Mouse (Mus musculus): ENCODE measurements around the gene 2310039H08Rik.
A peak's percentile ranks its signal among the peaks of the same experiment; 100 is the strongest.

The 2310039H08Rik gene

GRCm38 (mm10) chr17:46772404-46773277 is at the start of gene 2310039H08Rik:
Gene 2310039H08Rik (plus strand): TSS chr17:46772635.
- peak; percentile 78 to 82 for DNase-seq

GRCm38 (mm10) chr17:46724477-46725084 is 47.9 kb upstream of the 2310039H08Rik start:
- no peak for DNase-seq

GRCm38 (mm10) chr17:46725273-46725672 is 47.2 kb upstream of the 2310039H08Rik start:
- no peak for DNase-seq

GRCm38 (mm10) chr17:46725731-46726645 is 46.4 kb upstream of the 2310039H08Rik start:
- no peak for DNase-seq

GRCm38 (mm10) chr17:46727271-46727670 is 45.2 kb upstream of the 2310039H08Rik start:
- DNase-seq = no peak

- DNase-seq = peak in 1 of 2 experiments; percentile 67
Observed at GRCm38 (mm10) chr17:46728021-46728420, 44.4 kb upstream of the 2310039H08Rik start.

GRCm38 (mm10) chr17:46728496-46728895 is 43.9 kb upstream of the 2310039H08Rik start:
- no peak for DNase-seq

- DNase-seq = peak; percentile 90 to 92
Observed at GRCm38 (mm10) chr17:46728904-46729318, 43.5 kb upstream of the 2310039H08Rik start, which contains the start of gene Gnmt. Gene Gnmt (minus strand): TSS chr17:46729168.

- DNase-seq = no peak
Observed at GRCm38 (mm10) chr17:46734055-46734454, 38.4 kb upstream of the 2310039H08Rik start.

GRCm38 (mm10) chr17:46735287-46735686 is 37.1 kb upstream of the 2310039H08Rik start:
- DNase-seq = no peak

GRCm38 (mm10) chr17:46736160-46736559 is 36.3 kb upstream of the 2310039H08Rik start:
- no peak for DNase-seq

GRCm38 (mm10) chr17:46741305-46741704 is 31.1 kb upstream of the 2310039H08Rik start:
- DNase-seq = no peak

- DNase-seq = no peak
Observed at GRCm38 (mm10) chr17:46742986-46743385, 29.4 kb upstream of the 2310039H08Rik start.

- DNase-seq = no peak
Observed at GRCm38 (mm10) chr17:46745506-46745905, 26.9 kb upstream of the 2310039H08Rik start.

- no peak for DNase-seq
Observed at GRCm38 (mm10) chr17:46747234-46747633, 25.2 kb upstream of the 2310039H08Rik start.

- DNase-seq = no peak
Observed at GRCm38 (mm10) chr17:46747806-46748205, 24.6 kb upstream of the 2310039H08Rik start.

GRCm38 (mm10) chr17:46749282-46749681 is 23.2 kb upstream of the 2310039H08Rik start:
- DNase-seq = no peak

- DNase-seq = no peak
Observed at GRCm38 (mm10) chr17:46750580-46750979, 21.9 kb upstream of the 2310039H08Rik start.

- DNase-seq = peak in 1 of 2 experiments; percentile 41
Observed at GRCm38 (mm10) chr17:46751056-46751793, 21.2 kb upstream of the 2310039H08Rik start.

- peak; percentile 97 to 98 for DNase-seq
Observed at GRCm38 (mm10) chr17:46751794-46752556, 20.5 kb upstream of the 2310039H08Rik start, which contains the start of gene Cnpy3. Gene Cnpy3 (minus strand): TSS chr17:46752214.

- DNase-seq = no peak
Observed at GRCm38 (mm10) chr17:46758753-46759152, 13.7 kb upstream of the 2310039H08Rik start.
